Mouse (Mus musculus) cortical plate, adult 2 months (tissue): Measurements from ENCODE around the gene Krtdap. TPM values are rescaled to one million over a fixed set of nuclear protein-coding genes. Genes with fewer than 3 reads are reported as not detected.
"Not testable (repeated sequence)": the region's sequence is repeated elsewhere in the genome, so short reads cannot be mapped to it uniquely, and the experiment has no call there.

Experiments used
- H3K27ac ChIP-seq: fragments of 200-500 bp; 2 replicates; pipeline ENCODE4 v1.5.1; 2012; ENCODE audit warnings: low read length, control low read depth, inconsistent platforms; ENCODE audit not compliant: insufficient read depth
- H3K4me1 ChIP-seq: fragments of 200-500 bp; 2 replicates; pipeline ENCODE4 v1.6.1; 2011; ENCODE audit warnings: low read length; ENCODE audit not compliant: control insufficient read depth, insufficient read depth
- H3K4me3 ChIP-seq: fragments of 200-500 bp; 2 replicates; pipeline ENCODE4 v1.5.1; 2011; ENCODE audit warnings: mild to moderate bottlenecking, low read length, control low read depth; ENCODE audit not compliant: insufficient read depth
- CTCF ChIP-seq: fragments of 200-500 bp; IDR thresholded peaks from 2 replicates; pipeline ENCODE4 v1.5.1; 2011; ENCODE audit warnings: mild to moderate bottlenecking, control low read depth, low read length; ENCODE audit not compliant: insufficient read depth; ENCODE audit errors: extremely low read depth
- POLR2A ChIP-seq: fragments of 200-500 bp; IDR thresholded peaks from 2 replicates; pipeline ENCODE4 v1.6.1; 2011; ENCODE audit warnings: mild to moderate bottlenecking, low read length, control low read depth; ENCODE audit not compliant: insufficient read depth; ENCODE audit errors: extremely low read depth
- polyA plus RNA-seq: library from polyadenylated mRNA; depleted of rRNA; stranded (reverse); fragments of >200 nt; gene quantifications from 2 replicates; pipeline ENCODE4 v1.2.3, GENCODE M21; 2012; rRNA removed

Gene Krtdap
- polyA plus RNA-seq: not detected in 2 replicates

GRCm38 (mm10) chr7:30787377-30788022 is at the start of gene Krtdap:
Gene Krtdap, plus strand, starts transcription at chr7:30787896.
- no peak within 1 kb of the TSS for H3K4me3 ChIP-seq
- no peaks in the 10 kb centered on the region; the same call in 1 of the 2 replicates for H3K4me1 ChIP-seq
- H3K27ac ChIP-seq: no peak within 1 kb of the TSS
- TF ChIP-seq POLR2A (no peak), CTCF (no peak)

GRCm38 (mm10) chr7:30742570-30742969 is 45.1 kb upstream of the Krtdap start:
- not testable (repeated sequence) for H3K4me1 ChIP-seq, H3K27ac ChIP-seq, H3K4me3 ChIP-seq

GRCm38 (mm10) chr7:30743617-30744016 is 44.1 kb upstream of the Krtdap start, which contains the start of gene Gapdhs:
Gene Gapdhs, minus strand, starts transcription at chr7:30743681.
- not testable (repeated sequence) for H3K27ac ChIP-seq, H3K4me1 ChIP-seq, H3K4me3 ChIP-seq

- no peak overlapping the region for H3K4me3 ChIP-seq
Measured at GRCm38 (mm10) chr7:30744022-30744598, 43.6 kb upstream of the Krtdap start.

GRCm38 (mm10) chr7:30747525-30748204 is 40.0 kb upstream of the Krtdap start:
- Histone ChIP-seq H3K4me3 (no peak overlapping the region), H3K4me1 (no peaks in the 10 kb centered on the region), H3K27ac (no peak overlapping the region)
- TF ChIP-seq CTCF (no peak), POLR2A (no peak)

More at GRCm38 (mm10) chr7:30744022-30744598, 43.6 kb upstream of the Krtdap start:
- TF ChIP-seq CTCF (no peak), POLR2A (no peak)
- Histone ChIP-seq H3K27ac (no peak overlapping the region), H3K4me1 (no peaks in the 10 kb centered on the region)

- TF ChIP-seq CTCF (no peak), POLR2A (no peak)
Measured at GRCm38 (mm10) chr7:30749824-30750606, 37.7 kb upstream of the Krtdap start.

GRCm38 (mm10) chr7:30751086-30751669 is 36.5 kb upstream of the Krtdap start, which contains the start of gene Sbsn:
Gene Sbsn, plus strand, starts transcription at chr7:30751471.
- TF ChIP-seq CTCF (no peak), POLR2A (no peak)
- Histone ChIP-seq H3K4me3 (no peak within 1 kb of the TSS), H3K4me1 (no peaks in the 10 kb centered on the region), H3K27ac (no peak within 1 kb of the TSS)

More at GRCm38 (mm10) chr7:30749824-30750606, 37.7 kb upstream of the Krtdap start:
- H3K4me1 ChIP-seq: no peaks in the 10 kb centered on the region
- H3K4me3 ChIP-seq: no peak overlapping the region
- H3K27ac ChIP-seq: no peak overlapping the region

GRCm38 (mm10) chr7:30757001-30757400 is 30.7 kb upstream of the Krtdap start:
- no peak overlapping the region for H3K27ac ChIP-seq
- no peak for TF ChIP-seq CTCF
- no peak for TF ChIP-seq POLR2A
- H3K4me1 ChIP-seq: no peaks in the 10 kb centered on the region
- no peak overlapping the region for H3K4me3 ChIP-seq

- no peaks in the 10 kb centered on the region for H3K4me1 ChIP-seq
- no peak overlapping the region for H3K4me3 ChIP-seq
- H3K27ac ChIP-seq: no peak overlapping the region
- 0 out of 2 replicates have a peak, but pooled peaks have one; percentile 8 for TF ChIP-seq CTCF
- no peak for TF ChIP-seq POLR2A
Measured at GRCm38 (mm10) chr7:30758853-30759252, 28.8 kb upstream of the Krtdap start.
